Mouse (Mus musculus) cerebellum, adult 2 months (tissue): Measurements from ENCODE around the gene Pdgfa. TPM values are rescaled to one million over a fixed set of nuclear protein-coding genes. Genes with fewer than 3 reads are reported as not detected.

Source experiments
- DNase-seq, 2 experiments: peaks; one replicate each; pipeline ENCODE4 v3.0.0; 2021
- H3K27ac ChIP-seq: fragments of 200-500 bp; 2 replicates; pipeline ENCODE4 v1.5.1; 2012; ENCODE audit warnings: low read length, control low read depth, inconsistent platforms; ENCODE audit not compliant: insufficient read depth
- H3K27me3 ChIP-seq: fragments of 200-500 bp; 2 replicates; pipeline ENCODE4 v1.6.1; 2012; ENCODE audit warnings: inconsistent platforms, mild to moderate bottlenecking, low read length, moderate library complexity; ENCODE audit not compliant: control insufficient read depth, insufficient read depth
- H3K4me1 ChIP-seq: fragments of 200-500 bp; 2 replicates; pipeline ENCODE4 v1.6.1; 2011; ENCODE audit warnings: low read length; ENCODE audit not compliant: control insufficient read depth, insufficient read depth
- H3K4me3 ChIP-seq: fragments of 200-500 bp; replicated peaks from 2 replicates; pipeline ENCODE3; 2011; ENCODE audit warnings: mild to moderate bottlenecking, low read depth, low read length, control low read depth; ENCODE audit not compliant: insufficient read depth
- CTCF ChIP-seq: fragments of 200-500 bp; IDR thresholded peaks from 2 replicates; pipeline ENCODE4 v1.5.1; 2011; ENCODE audit warnings: low read depth, mild to moderate bottlenecking, control low read depth, low read length, moderate library complexity, borderline replicate concordance; ENCODE audit not compliant: insufficient read depth
- POLR2A ChIP-seq: fragments of 200-500 bp; IDR thresholded peaks from 2 replicates; pipeline ENCODE4 v1.6.1; 2011; ENCODE audit warnings: low read length, control low read depth, borderline replicate concordance; ENCODE audit not compliant: insufficient read depth
- WGBS: fragments of 180-500 bp; shearing (Covaris S2); methylation state at CpG from one replicate; pipeline ENCODE4 v1.1.7; 2018; 5-methylcytosine and 5-hydroxymethylcytosine counted together
- polyA plus RNA-seq: library from polyadenylated mRNA; depleted of rRNA; stranded (reverse); fragments of >200 nt; gene quantifications from 2 replicates; pipeline ENCODE4 v1.2.3, GENCODE M21; 2012; rRNA removed

Pdgfa gene
- polyA plus RNA-seq, 1 experiment: 35.3 TPM

DNA sequence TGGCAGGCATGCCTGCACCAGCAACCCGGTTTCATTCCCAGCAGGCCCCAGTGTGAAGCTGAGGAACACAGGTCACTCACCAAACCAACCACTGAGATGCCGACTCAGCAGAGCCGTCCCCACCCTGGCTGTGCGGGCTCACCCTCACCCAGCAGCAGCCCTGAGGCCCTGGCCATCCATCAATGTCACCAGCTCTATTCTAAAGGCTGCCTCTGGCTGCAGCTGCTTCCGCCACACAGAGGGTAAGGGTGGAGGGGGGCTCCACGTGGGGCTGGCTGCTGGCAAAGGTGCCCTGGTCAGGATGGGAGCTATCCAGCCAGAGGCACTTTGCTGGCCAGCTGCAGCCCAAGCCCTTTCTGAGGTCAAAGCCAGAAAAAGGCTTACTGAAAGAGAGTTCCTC lies 62.6 kb downstream of the Pdgfa start:
- no peak for TF ChIP-seq POLR2A
- no peak for TF ChIP-seq CTCF
- Histone ChIP-seq H3K4me3 (no peak overlapping the region), H3K27ac (no peak overlapping the region), H3K4me1 (no peaks in the 10 kb centered on the region), H3K27me3 (no peaks in the 10 kb centered on the region; the same call in 1 of the 2 replicates)
- no peak for DNase-seq
- 53% methylated on average over 6 of the region's 6 CpGs for WGBS

DNA sequence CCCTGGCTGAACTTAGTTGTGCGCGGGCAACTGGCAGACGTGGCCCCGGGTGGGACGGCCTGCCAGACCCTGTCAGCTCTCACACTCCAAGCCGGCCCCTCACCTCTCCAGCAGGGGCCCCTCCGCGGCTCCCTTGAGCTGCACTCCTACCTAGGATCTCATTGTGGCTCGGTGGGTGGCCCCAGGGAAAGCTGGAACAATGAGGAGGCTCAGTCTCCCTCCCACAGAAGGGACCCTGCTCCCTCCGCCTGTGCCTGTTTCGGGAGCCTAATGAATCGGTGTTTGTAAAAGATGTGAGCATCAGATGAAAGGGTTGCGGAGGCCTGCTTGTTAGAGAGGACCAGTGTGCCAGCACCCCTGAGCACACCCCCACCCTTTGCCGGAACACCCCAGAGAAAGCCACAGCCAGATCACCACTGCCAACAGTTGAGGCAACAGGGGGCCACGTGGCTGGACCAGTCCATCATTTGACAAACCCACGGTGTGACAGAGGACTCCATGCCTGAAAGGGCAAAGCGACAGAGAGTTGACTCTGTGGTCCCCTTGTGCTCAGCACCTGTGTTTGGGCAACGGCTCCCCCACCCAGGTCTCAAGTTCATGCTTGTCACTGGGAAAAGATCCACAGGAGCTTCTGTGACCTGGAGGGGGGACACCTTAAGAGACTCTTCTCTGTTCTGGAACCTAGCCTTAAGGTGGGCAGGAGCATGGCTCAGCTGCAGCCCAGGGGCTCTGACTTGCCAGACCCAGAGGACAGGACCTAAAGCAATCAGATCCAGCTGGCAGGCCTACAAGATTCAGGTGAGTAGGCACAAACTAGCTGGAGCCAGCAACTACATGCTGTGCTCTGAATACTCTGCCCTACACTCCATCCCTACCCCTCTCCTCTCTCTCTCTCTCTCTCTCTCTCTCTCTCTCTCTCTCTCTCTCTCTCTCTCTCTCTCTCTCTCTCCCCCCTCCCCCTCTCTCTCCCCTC lies 64.4 kb downstream of the Pdgfa start:
- Histone ChIP-seq H3K4me3 (no peak overlapping the region), H3K27ac (no peak overlapping the region), H3K4me1 (no peaks in the 10 kb centered on the region), H3K27me3 (no peaks in the 10 kb centered on the region; the same call in 1 of the 2 replicates)
- 38% methylated on average over 18 of the region's 18 CpGs for WGBS
- DNase-seq: no peak
- TF ChIP-seq POLR2A (no peak), CTCF (no peak)

DNA sequence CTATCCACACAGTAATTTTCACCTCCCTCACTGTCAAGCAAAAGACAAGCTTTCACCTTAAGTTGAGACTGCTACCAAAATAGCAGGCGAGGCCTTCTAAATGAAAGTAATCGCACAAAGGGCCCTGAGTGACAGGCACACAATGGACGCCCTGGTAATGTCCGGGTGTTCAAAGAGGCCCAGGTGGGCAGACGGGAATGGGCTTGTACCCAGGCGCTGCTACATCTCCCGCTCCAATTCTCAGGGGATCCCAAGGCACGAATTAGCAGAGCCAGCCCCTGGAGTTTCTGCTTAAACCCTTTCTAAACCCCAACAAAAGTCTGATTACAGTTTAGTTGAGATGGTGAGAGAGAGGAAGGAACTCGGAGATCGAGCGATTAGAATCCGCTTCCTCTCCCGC lies 65.3 kb downstream of the Pdgfa start:
- 74% methylated on average over 13 of the region's 13 CpGs for WGBS
- no peak for DNase-seq
- no peak overlapping the region for H3K4me3 ChIP-seq
- no peaks in the 10 kb centered on the region for H3K4me1 ChIP-seq
- no peaks in the 10 kb centered on the region; the same call in 1 of the 2 replicates for H3K27me3 ChIP-seq
- TF ChIP-seq POLR2A (no peak), CTCF (no peak)
- no peak overlapping the region for H3K27ac ChIP-seq

DNA sequence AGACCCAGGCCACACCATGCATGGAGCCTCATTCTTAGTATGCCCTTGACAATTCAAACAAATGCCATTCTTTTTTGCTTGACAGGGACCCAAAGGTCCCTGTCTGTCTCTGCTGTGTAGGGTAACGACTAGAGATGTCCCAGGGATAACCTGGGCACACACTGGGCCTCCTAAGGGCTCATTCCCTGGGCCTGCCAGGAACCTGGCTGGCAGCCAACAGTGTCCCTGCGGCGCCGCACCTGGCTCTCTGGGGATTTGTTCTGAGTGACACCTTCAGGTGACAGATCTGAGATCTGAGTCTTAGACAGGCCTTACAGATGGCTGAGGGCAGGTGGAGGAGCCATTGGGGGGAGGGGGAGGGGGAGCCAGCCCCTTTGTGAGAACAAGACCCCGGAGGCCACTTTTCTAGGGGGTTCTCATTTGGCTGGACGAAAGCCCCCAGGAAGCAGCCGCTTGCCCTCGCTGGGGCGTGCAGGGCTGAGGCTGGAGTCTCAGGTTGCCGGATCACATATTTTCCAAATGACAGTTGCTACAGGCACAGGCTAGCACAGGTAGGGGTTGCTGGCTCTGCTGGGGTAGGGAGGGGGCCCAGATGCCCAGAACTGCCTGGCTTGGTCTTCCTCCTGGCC lies 67.2 kb downstream of the Pdgfa start:
- Histone ChIP-seq H3K4me3 (no peak overlapping the region), H3K4me1 (no peaks in the 10 kb centered on the region), H3K27ac (no peak overlapping the region), H3K27me3 (no peaks in the 10 kb centered on the region; the same call in 1 of the 2 replicates)
- WGBS: 57% methylated on average over 10 of the region's 10 CpGs
- TF ChIP-seq CTCF (no peak), POLR2A (no peak)
- DNase-seq: no peak

Other genes starting within 250 kb of the Pdgfa start
- 31.1 and 32.9 TPM in 2 replicates for gene Fam20c, start 242.9 kb downstream of the Pdgfa start, polyA plus RNA-seq
- gene Gm5294, start 177.3 kb downstream of the Pdgfa start, polyA plus RNA-seq: not detected in 2 replicates
- gene Prkar1b, start 152.6 kb upstream of the Pdgfa start, polyA plus RNA-seq: 507 and 509 TPM in 2 replicates
- gene Dnaaf5, start 152.9 kb upstream of the Pdgfa start, polyA plus RNA-seq: 7.0 and 7.9 TPM in 2 replicates
- 65.3 and 70.8 TPM in 2 replicates for gene Sun1, start 203.3 kb upstream of the Pdgfa start, polyA plus RNA-seq